Mouse (Mus musculus) heart, adult 2 months (tissue): ENCODE results near the gene Mblac2. TPM values are rescaled to one million over a fixed set of nuclear protein-coding genes. Genes with fewer than 3 reads are reported as not detected.
A peak's percentile ranks its signal among the peaks of the same experiment; 100 is the strongest.
"Not testable (repeated sequence)": the region's sequence is repeated elsewhere in the genome, so short reads cannot be mapped to it uniquely, and the experiment has no call there.

Experiments
- DNase-seq, 2 experiments: peaks; one replicate each; pipeline ENCODE4 v3.0.0; 2021
- H3K27ac ChIP-seq: fragments of 200-600 bp; 2 replicates; pipeline ENCODE4 v1.8.1; 2022
- H3K27me3 ChIP-seq: fragments of 200-500 bp; 2 replicates; pipeline ENCODE4 v1.6.1; 2012; ENCODE audit warnings: mild to moderate bottlenecking, low read length, inconsistent platforms, mixed read lengths; ENCODE audit not compliant: control insufficient read depth, insufficient read depth
- H3K36me3 ChIP-seq: fragments of 200-500 bp; 2 replicates; pipeline ENCODE4 v1.6.1; 2012; ENCODE audit warnings: low read length, inconsistent platforms; ENCODE audit not compliant: control insufficient read depth, insufficient read depth
- H3K4me1 ChIP-seq: fragments of 200-500 bp; 2 replicates; pipeline ENCODE4 v1.6.1; 2011; ENCODE audit warnings: low read length; ENCODE audit not compliant: control insufficient read depth, insufficient read depth
- H3K4me3 ChIP-seq: fragments of 200-600 bp; 2 replicates; pipeline ENCODE4 v1.8.1; 2022
- H3K79me2 ChIP-seq: fragments of 200-500 bp; replicated peaks from 2 replicates; pipeline ENCODE4 v1.6.1; 2012; ENCODE audit warnings: mild to moderate bottlenecking, inconsistent platforms, low read length, moderate library complexity, mixed read lengths; ENCODE audit not compliant: control insufficient read depth, insufficient read depth
- H3K9ac ChIP-seq: fragments of 200-500 bp; 2 replicates; pipeline ENCODE4 v1.6.1; 2012; ENCODE audit warnings: low read depth, mild to moderate bottlenecking, control low read depth, inconsistent platforms, low read length, mixed read lengths
- CTCF ChIP-seq: fragments of 200-600 bp; IDR thresholded peaks from 2 replicates; pipeline ENCODE4 v1.8.1; 2022; ENCODE audit warnings: antibody characterized with exemption, mild to moderate bottlenecking, moderate library complexity
- EP300 ChIP-seq: fragments of 200-500 bp; IDR thresholded peaks from 2 replicates; pipeline ENCODE4 v1.6.1; 2011; ENCODE audit warnings: low read depth, low read length, control low read depth; ENCODE audit not compliant: insufficient read depth
- POLR2A ChIP-seq: fragments of 200-500 bp; IDR thresholded peaks from 2 replicates; pipeline ENCODE4 v1.6.1; 2011; ENCODE audit warnings: mild to moderate bottlenecking, low read depth, low read length, control low read depth; ENCODE audit not compliant: insufficient read depth
- WGBS: fragments of 180-500 bp; shearing (Covaris S2); methylation state at CpG from one replicate; pipeline ENCODE4 v1.1.7; 2018; 5-methylcytosine and 5-hydroxymethylcytosine counted together
- intact Hi-C: fragments of 180-260 bp; cut with DNase I; formaldehyde crosslinking; loops from one replicate; pipeline ENCODE4 v1.15.1; 2025
- polyA plus RNA-seq: library from polyadenylated mRNA; depleted of rRNA; stranded (reverse); fragments of >200 nt; gene quantifications from 2 replicates; pipeline ENCODE4 v1.2.3, GENCODE M21; 2012
- total RNA-seq, 2 experiments: library from RNA; stranded (reverse); gene quantifications; 2 replicates each; pipeline ENCODE4 v1.2.3; 2021

Mblac2 gene
- total and polyA plus RNA-seq, 3 experiments: 2.5 to 5.9 (median 5.1) TPM

- no peak for DNase-seq
- peak overlapping the region; percentile 94 for H3K4me3 ChIP-seq
- H3K27me3 ChIP-seq: no peaks in the 10 kb centered on the region
- no peaks in the 10 kb centered on the region for H3K79me2 ChIP-seq
- peak overlapping the region; percentile 86 for H3K27ac ChIP-seq
- no peaks in the 10 kb centered on the region for H3K36me3 ChIP-seq
- H3K4me1 ChIP-seq: no peaks in the 10 kb centered on the region; the same call in 1 of the 2 replicates
- TF ChIP-seq POLR2A (no peak), CTCF (no peak), EP300 (no peak)
- intact Hi-C loops: loop anchor here (5.0 kb wide), 2 partner anchors 54 to 71 kb away; partner anchors contain the start of genes Cetn3 and Lysmd3
- WGBS: 4% methylated on average over 42 of the region's 42 CpGs
- peak overlapping the region; percentile 66 for H3K9ac ChIP-seq
These were observed 618 bp downstream of the Mblac2 start for GRCm38 (mm10) chr13:81711546-81712371.

GRCm38 (mm10) chr13:81713896-81714295, 2.8 kb downstream of the Mblac2 start:
- Histone ChIP-seq H3K4me1 (no peaks in the 10 kb centered on the region; the same call in 1 of the 2 replicates), H3K79me2 (no peaks in the 10 kb centered on the region), H3K27ac (no peak overlapping the region), H3K27me3 (no peaks in the 10 kb centered on the region), H3K36me3 (no peaks in the 10 kb centered on the region), H3K9ac (no peak overlapping the region), H3K4me3 (no peak overlapping the region)
- 93% methylated on average over 1 of the region's 1 CpGs for WGBS
- intact Hi-C loops: loop anchor here (5.0 kb wide), 2 partner anchors 57 to 68 kb away; partner anchors contain the start of genes Cetn3 and Lysmd3
- no peak for TF ChIP-seq EP300
- no peak for TF ChIP-seq POLR2A
- no peak for DNase-seq

- WGBS: 64% methylated on average over 12 of the region's 12 CpGs
- H3K79me2 ChIP-seq, H3K27ac ChIP-seq, intact Hi-C loops, H3K4me3 ChIP-seq, H3K27me3 ChIP-seq, H3K9ac ChIP-seq, H3K4me1 ChIP-seq, DNase-seq, H3K36me3 ChIP-seq: not testable (repeated sequence)
These were observed 17.0 kb downstream of the Mblac2 start for GRCm38 (mm10) chr13:81728141-81728540.

- Histone ChIP-seq H3K79me2 (no peaks in the 10 kb centered on the region), H3K4me1 (no peaks in the 10 kb centered on the region), H3K9ac (no peak overlapping the region), H3K36me3 (no peaks in the 10 kb centered on the region), H3K27ac (no peak overlapping the region), H3K27me3 (no peaks in the 10 kb centered on the region), H3K4me3 (no peak overlapping the region)
- WGBS: 77% methylated on average over 4 of the region's 4 CpGs
- DNase-seq: no peak
- intact Hi-C loops: no loop called here
- TF ChIP-seq POLR2A (no peak), CTCF (no peak), EP300 (no peak)
These were observed 18.0 kb downstream of the Mblac2 start for GRCm38 (mm10) chr13:81729102-81729501.

- Histone ChIP-seq H3K9ac (no peak overlapping the region), H3K27me3 (no peaks in the 10 kb centered on the region), H3K4me1 (no peaks in the 10 kb centered on the region), H3K4me3 (no peak overlapping the region), H3K79me2 (no peaks in the 10 kb centered on the region), H3K27ac (no peak overlapping the region), H3K36me3 (no peaks in the 10 kb centered on the region)
- intact Hi-C loops: no loop called here
- no peak for TF ChIP-seq EP300
- TF ChIP-seq POLR2A: no peak
- TF ChIP-seq CTCF: no peak
- no peak for DNase-seq
- WGBS: 67% methylated on average over 1 of the region's 1 CpGs
These were observed 19.2 kb downstream of the Mblac2 start for GRCm38 (mm10) chr13:81730362-81730761.

GRCm38 (mm10) chr13:81736606-81737005, 25.5 kb downstream of the Mblac2 start:
- no peaks in the 10 kb centered on the region for H3K79me2 ChIP-seq
- no peak overlapping the region for H3K27ac ChIP-seq
- no peaks in the 10 kb centered on the region for H3K36me3 ChIP-seq
- WGBS: 83% methylated on average over 5 of the region's 5 CpGs
- peaks cover 1% of the 10 kb centered on the region; the same call in 1 of the 2 replicates for H3K4me1 ChIP-seq
- H3K27me3 ChIP-seq: no peaks in the 10 kb centered on the region
- TF ChIP-seq CTCF: no peak
- TF ChIP-seq POLR2A: no peak
- no peak for TF ChIP-seq EP300
- no peak overlapping the region for H3K9ac ChIP-seq
- intact Hi-C loops: no loop called here
- DNase-seq: no peak
- H3K4me3 ChIP-seq: no peak overlapping the region
